Mouse (Mus musculus): ENCODE measurements at regions not wholly inside any gene's neighbourhood (a gene's known extent, or its start where the extent isn't known, plus 50 kb on each side); places are given as distances from the start of the nearest gene placed in this dataset.

DNA sequence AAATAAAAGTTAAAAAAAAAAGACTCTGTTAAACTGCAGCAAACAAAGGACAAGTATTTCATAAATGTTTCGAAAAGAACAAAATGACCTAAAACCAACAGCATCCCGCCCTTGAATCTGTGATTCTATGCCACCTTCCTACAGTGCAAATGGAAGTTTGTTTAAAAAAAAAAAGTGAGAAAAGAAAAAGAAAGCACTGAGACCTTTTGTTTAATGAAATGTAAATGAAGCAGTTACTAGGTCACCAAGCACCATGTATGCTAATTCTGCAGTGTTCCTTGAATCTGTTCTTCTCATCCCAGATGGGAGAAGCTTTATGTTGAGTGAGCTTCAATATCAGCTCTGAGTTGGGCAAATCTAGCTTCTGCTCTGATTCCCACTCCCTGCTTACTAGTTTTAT, 64.8 kb downstream of the Dnajb9 start:
- 91% methylated on average over 2 of the region's 2 CpGs for WGBS
- H3K27ac ChIP-seq (replicated peaks; ENCODE audit: low read depth, low read length) = no peak overlapping the region
- H3K4me1 ChIP-seq (ENCODE audit: control insufficient read depth, insufficient read depth, low read length) = no peaks in the 10 kb centered on the region
- no peaks in the 10 kb centered on the region for H3K36me3 ChIP-seq (ENCODE audit: control insufficient read depth, insufficient read depth, low read length)
- no peaks in the 10 kb centered on the region for H3K9me3 ChIP-seq (ENCODE audit: control insufficient read depth, low read length)
- no peak overlapping the region for H3K9ac ChIP-seq (ENCODE audit: low read length)
- H3K4me3 ChIP-seq (ENCODE audit: low read depth, low read length) = no peak overlapping the region
- DNase-seq (ENCODE audit: low spot score) (no peak), ATAC-seq (ENCODE audit: insufficient number of reproducible peaks, low FRiP score, low TSS enrichment, low read depth) (no peak)
- no peak overlapping the region for H3K4me2 ChIP-seq (ENCODE audit: low read depth, severe bottlenecking)
- H3K27me3 ChIP-seq (ENCODE audit: control insufficient read depth, insufficient read depth, low read length) = no peaks in the 10 kb centered on the region

DNA sequence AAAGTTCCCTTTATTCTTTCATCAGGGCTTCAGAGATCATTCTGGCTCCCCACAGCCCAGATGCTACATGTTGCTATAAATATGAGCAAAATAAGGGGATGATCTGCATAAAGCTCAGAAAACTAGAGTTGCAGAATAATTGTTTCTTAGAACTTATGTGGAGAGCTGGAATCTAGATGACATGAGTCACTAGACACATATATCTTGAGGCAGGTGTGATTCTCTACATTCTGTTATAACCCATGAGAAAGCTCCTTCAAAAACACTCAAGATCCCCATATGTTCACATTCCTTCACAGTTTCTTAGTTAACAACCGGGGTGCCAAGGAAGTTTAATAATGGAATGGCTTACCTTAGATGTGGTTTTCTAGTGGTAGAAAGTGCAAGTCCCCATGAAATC, 71.1 kb downstream of the Dnajb9 start:
- no peak overlapping the region for H3K4me2 ChIP-seq (ENCODE audit: low read depth, severe bottlenecking)
- WGBS = 92% methylated on average over 1 of the region's 1 CpGs

DNA sequence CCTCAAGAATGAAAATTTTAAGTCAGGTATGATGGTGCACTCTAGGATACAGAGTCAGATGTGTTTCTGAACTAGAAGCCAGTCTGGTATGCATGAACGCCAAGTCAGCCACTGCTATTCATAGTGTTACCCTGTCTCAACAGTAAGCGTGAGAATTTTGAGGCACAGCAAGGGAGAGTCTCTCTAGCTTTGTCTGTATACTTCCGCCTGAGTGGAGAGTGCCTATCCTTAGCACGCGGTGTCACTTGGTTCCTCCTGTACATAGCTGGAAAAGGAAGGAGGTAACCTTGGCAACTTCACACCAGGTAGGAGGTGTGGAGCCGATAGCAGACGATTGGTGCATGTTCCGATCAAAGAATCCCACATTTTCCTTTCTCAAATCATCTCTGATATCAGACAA, 81.3 kb downstream of the Dnajb9 start:
- Histone ChIP-seq H3K4me2 (ENCODE audit: low read depth, severe bottlenecking) (no peak overlapping the region), H3K9me3 (ENCODE audit: control insufficient read depth, low read length) (no peaks in the 10 kb centered on the region), H3K27me3 (ENCODE audit: control insufficient read depth, insufficient read depth, low read length) (no peaks in the 10 kb centered on the region), H3K4me1 (ENCODE audit: control insufficient read depth, insufficient read depth, low read length) (no peaks in the 10 kb centered on the region), H3K36me3 (ENCODE audit: control insufficient read depth, insufficient read depth, low read length) (no peaks in the 10 kb centered on the region), H3K4me3 (ENCODE audit: low read depth, low read length) (no peak overlapping the region), H3K27ac (replicated peaks; ENCODE audit: low read depth, low read length) (no peak overlapping the region), H3K9ac (ENCODE audit: low read length) (no peak overlapping the region)
- DNase-seq (ENCODE audit: low spot score) (no peak), ATAC-seq (ENCODE audit: insufficient number of reproducible peaks, low FRiP score, low TSS enrichment, low read depth) (no peak)
- WGBS = 92% methylated on average over 8 of the region's 8 CpGs

More for the DNA sequence above, 71.1 kb downstream of the Dnajb9 start:
- Histone ChIP-seq H3K4me1 (ENCODE audit: control insufficient read depth, insufficient read depth, low read length) (no peaks in the 10 kb centered on the region), H3K9ac (ENCODE audit: low read length) (no peak overlapping the region), H3K4me3 (ENCODE audit: low read depth, low read length) (no peak overlapping the region), H3K27ac (replicated peaks; ENCODE audit: low read depth, low read length) (no peak overlapping the region), H3K36me3 (ENCODE audit: control insufficient read depth, insufficient read depth, low read length) (no peaks in the 10 kb centered on the region), H3K27me3 (ENCODE audit: control insufficient read depth, insufficient read depth, low read length) (no peaks in the 10 kb centered on the region), H3K9me3 (ENCODE audit: control insufficient read depth, low read length) (no peaks in the 10 kb centered on the region)
- no peak for ATAC-seq (ENCODE audit: insufficient number of reproducible peaks, low FRiP score, low TSS enrichment, low read depth)
- no peak for DNase-seq (ENCODE audit: low spot score)

DNA sequence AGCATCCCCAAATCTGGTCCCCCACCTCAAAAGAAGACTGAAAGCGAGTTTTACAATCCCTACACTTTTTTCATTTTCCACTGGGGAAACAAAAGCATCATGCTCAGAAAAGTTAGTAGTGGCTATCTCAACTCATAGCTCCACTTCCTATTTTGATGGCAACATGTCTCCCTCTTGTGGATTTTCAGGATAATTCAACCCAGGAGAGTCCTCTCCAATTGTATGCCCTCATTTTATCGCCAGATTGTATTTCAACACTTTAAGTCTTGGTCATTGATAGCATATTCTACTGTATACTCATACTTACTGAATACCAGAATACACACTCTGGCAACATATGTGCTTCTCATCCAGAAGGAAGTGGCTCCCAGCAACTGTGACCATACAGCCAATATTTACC, 105.0 kb downstream of the Dnajb9 start:
- WGBS = 53% methylated on average over 2 of the region's 2 CpGs
- DNase-seq (ENCODE audit: low spot score) (no peak), ATAC-seq (ENCODE audit: insufficient number of reproducible peaks, low FRiP score, low TSS enrichment, low read depth) (no peak)

DNA sequence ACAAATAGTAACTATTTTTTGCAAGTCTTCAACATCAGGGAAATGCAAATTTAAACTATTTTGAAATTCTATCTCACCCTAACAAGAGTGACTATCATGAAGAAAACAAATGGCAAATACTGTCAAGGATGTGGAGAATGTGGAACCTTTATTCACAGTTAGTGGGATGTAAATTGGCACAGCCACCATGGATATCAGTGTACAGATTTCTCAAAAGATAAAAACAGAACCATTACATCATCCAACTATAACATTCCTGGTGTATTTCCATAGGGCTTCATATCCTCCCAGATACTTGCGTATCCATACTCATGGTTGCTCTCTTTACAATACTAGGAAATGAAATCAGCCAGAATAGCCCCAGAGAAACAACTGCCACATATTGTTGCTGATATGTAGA, 110.9 kb downstream of the Dnajb9 start:
- no peaks in the 10 kb centered on the region for H3K36me3 ChIP-seq (ENCODE audit: control insufficient read depth, insufficient read depth, low read length)
- H3K27me3 ChIP-seq (ENCODE audit: control insufficient read depth, insufficient read depth, low read length) = no peaks in the 10 kb centered on the region
- 92% methylated on average over 1 of the region's 1 CpGs for WGBS
- no peak overlapping the region for H3K27ac ChIP-seq (replicated peaks; ENCODE audit: low read depth, low read length)
- DNase-seq (ENCODE audit: low spot score) = no peak
- no peak overlapping the region for H3K4me2 ChIP-seq (ENCODE audit: low read depth, severe bottlenecking)
- no peak for ATAC-seq (ENCODE audit: insufficient number of reproducible peaks, low FRiP score, low TSS enrichment, low read depth)
- no peaks in the 10 kb centered on the region for H3K9me3 ChIP-seq (ENCODE audit: control insufficient read depth, low read length)
- H3K4me3 ChIP-seq (ENCODE audit: low read depth, low read length) = no peak overlapping the region
- no peaks in the 10 kb centered on the region for H3K4me1 ChIP-seq (ENCODE audit: control insufficient read depth, insufficient read depth, low read length)
- no peak overlapping the region for H3K9ac ChIP-seq (ENCODE audit: low read length)

More for the DNA sequence above, 105.0 kb downstream of the Dnajb9 start:
- no peaks in the 10 kb centered on the region for H3K9me3 ChIP-seq (ENCODE audit: control insufficient read depth, low read length)
- no peaks in the 10 kb centered on the region for H3K4me1 ChIP-seq (ENCODE audit: control insufficient read depth, insufficient read depth, low read length)
- H3K27me3 ChIP-seq (ENCODE audit: control insufficient read depth, insufficient read depth, low read length) = no peaks in the 10 kb centered on the region
- H3K36me3 ChIP-seq (ENCODE audit: control insufficient read depth, insufficient read depth, low read length) = no peaks in the 10 kb centered on the region
- no peak overlapping the region for H3K27ac ChIP-seq (replicated peaks; ENCODE audit: low read depth, low read length)
- H3K9ac ChIP-seq (ENCODE audit: low read length) = no peak overlapping the region
- no peak overlapping the region for H3K4me3 ChIP-seq (ENCODE audit: low read depth, low read length)
- H3K4me2 ChIP-seq (ENCODE audit: low read depth, severe bottlenecking) = no peak overlapping the region

DNA sequence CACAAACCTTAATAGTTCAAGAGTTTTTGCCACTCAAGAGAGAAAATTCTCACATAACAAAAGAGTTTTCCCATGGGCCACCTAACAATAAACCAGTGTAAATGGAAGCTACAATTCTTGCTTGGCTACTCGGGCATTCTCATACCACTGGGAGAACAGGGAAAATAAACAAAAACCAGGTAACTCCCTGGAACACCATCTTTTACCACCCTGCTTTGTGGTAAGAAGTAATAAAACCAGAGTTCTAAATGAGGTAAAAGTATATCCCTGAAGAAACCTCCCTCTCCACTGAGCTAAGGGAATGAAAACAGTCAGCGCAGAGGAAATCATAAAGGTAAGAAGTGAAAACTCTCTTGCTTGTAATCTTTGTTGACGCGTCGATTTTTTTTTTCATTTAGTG, 138.4 kb downstream of the Dnajb9 start:
- no peak overlapping the region for H3K4me2 ChIP-seq (ENCODE audit: low read depth, severe bottlenecking)
- 90% methylated on average over 5 of the region's 5 CpGs for WGBS
- no peaks in the 10 kb centered on the region for H3K27me3 ChIP-seq (ENCODE audit: control insufficient read depth, insufficient read depth, low read length)
- ATAC-seq (ENCODE audit: insufficient number of reproducible peaks, low FRiP score, low TSS enrichment, low read depth) (no peak), DNase-seq (ENCODE audit: low spot score) (no peak)
- no peak overlapping the region for H3K27ac ChIP-seq (replicated peaks; ENCODE audit: low read depth, low read length)
- no peaks in the 10 kb centered on the region for H3K4me1 ChIP-seq (ENCODE audit: control insufficient read depth, insufficient read depth, low read length)
- H3K4me3 ChIP-seq (ENCODE audit: low read depth, low read length) = no peak overlapping the region
- no peaks in the 10 kb centered on the region for H3K36me3 ChIP-seq (ENCODE audit: control insufficient read depth, insufficient read depth, low read length)
- H3K9ac ChIP-seq (ENCODE audit: low read length) = no peak overlapping the region
- no peaks in the 10 kb centered on the region for H3K9me3 ChIP-seq (ENCODE audit: control insufficient read depth, low read length)

DNA sequence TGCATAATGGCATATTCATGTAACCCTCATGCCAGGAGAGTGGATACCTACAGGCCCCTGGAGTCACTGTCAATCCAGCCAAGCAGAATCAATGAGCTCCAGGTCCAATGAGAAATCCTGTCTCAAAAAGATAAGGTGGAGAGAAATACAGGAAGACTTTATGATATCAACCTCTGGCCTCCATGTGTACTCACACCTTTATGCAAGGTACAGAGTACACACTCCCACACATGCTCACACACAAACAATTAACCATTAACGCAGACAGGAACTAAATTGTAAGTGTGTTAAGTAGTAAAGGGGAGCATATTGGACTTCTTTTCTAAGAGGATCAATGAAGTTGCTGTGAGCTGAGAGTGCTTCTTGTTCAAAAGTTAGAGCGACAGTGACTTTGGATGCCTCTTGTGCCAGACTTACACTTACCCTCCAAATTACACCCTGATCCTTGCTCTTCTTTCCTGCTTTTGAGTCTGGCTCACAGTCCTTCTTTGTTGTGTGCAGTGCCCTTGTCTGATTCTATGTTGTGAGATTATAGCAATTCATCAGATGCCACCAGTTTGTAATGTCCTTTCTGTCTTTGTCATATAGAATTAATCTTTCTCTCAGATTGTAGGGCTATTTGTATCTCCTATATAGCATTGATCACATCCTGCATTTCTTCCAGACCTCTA, 153.5 kb downstream of the Dnajb9 start:
- Histone ChIP-seq H3K4me1 (ENCODE audit: control insufficient read depth, insufficient read depth, low read length) (no peaks in the 10 kb centered on the region), H3K4me3 (ENCODE audit: low read depth, low read length) (no peak overlapping the region), H3K9me3 (ENCODE audit: control insufficient read depth, low read length) (no peaks in the 10 kb centered on the region), H3K36me3 (ENCODE audit: control insufficient read depth, insufficient read depth, low read length) (no peaks in the 10 kb centered on the region), H3K9ac (ENCODE audit: low read length) (no peak overlapping the region), H3K27me3 (ENCODE audit: control insufficient read depth, insufficient read depth, low read length) (no peaks in the 10 kb centered on the region), H3K27ac (replicated peaks; ENCODE audit: low read depth, low read length) (no peak overlapping the region), H3K4me2 (ENCODE audit: low read depth, severe bottlenecking) (no peak overlapping the region)
- ATAC-seq (ENCODE audit: insufficient number of reproducible peaks, low FRiP score, low TSS enrichment, low read depth) = no peak
- WGBS = 92% methylated on average over 2 of the region's 2 CpGs
- DNase-seq (ENCODE audit: low spot score) = no peak

DNA sequence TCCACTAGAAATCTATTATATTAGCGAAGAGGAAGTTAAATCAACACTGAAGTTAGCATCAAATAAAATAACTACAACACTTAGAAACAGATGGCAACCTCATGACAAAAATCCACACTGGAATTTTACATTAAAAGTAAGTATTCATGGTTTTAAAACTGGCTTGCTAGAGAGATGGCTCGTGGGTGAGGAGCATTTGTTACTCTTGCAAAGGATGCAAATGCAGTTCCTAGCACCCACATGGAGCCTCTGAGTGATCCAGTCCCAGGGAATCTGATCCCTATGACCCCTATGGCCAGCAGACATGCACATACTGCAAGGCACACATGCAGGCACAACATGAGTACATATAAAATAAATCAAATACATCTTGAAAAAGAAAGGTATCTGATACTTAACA, 164.3 kb downstream of the Dnajb9 start:
- no peak for DNase-seq (ENCODE audit: low spot score)
- Histone ChIP-seq H3K4me2 (ENCODE audit: low read depth, severe bottlenecking) (no peak overlapping the region), H3K4me1 (ENCODE audit: control insufficient read depth, insufficient read depth, low read length) (no peaks in the 10 kb centered on the region), H3K36me3 (ENCODE audit: control insufficient read depth, insufficient read depth, low read length) (no peaks in the 10 kb centered on the region), H3K9ac (ENCODE audit: low read length) (no peak overlapping the region), H3K9me3 (ENCODE audit: control insufficient read depth, low read length) (no peaks in the 10 kb centered on the region), H3K4me3 (ENCODE audit: low read depth, low read length) (no peak overlapping the region), H3K27ac (replicated peaks; ENCODE audit: low read depth, low read length) (no peak overlapping the region), H3K27me3 (ENCODE audit: control insufficient read depth, insufficient read depth, low read length) (no peaks in the 10 kb centered on the region)
- WGBS = 62% methylated on average over 2 of the region's 2 CpGs
- ATAC-seq (ENCODE audit: insufficient number of reproducible peaks, low FRiP score, low TSS enrichment, low read depth) = no peak
